Mouse (Mus musculus) kidney, adult 2 months (tissue): ENCODE data around the gene Zdhhc13.

Source experiments
- CTCF ChIP-seq: fragments of 200-500 bp; conservative IDR thresholded peaks from 2 replicates; pipeline ENCODE4 v1.5.1; 2011; ENCODE audit warnings: low read depth, mild to moderate bottlenecking, control low read depth, low read length, moderate library complexity, mixed read lengths; ENCODE audit not compliant: insufficient read depth, insufficient read length
- POLR2A ChIP-seq: fragments of 200-500 bp; IDR thresholded peaks from one replicate; pipeline ENCODE4 v1.6.1; 2011; ENCODE audit warnings: low read depth, low read length, control low read depth

DNA sequence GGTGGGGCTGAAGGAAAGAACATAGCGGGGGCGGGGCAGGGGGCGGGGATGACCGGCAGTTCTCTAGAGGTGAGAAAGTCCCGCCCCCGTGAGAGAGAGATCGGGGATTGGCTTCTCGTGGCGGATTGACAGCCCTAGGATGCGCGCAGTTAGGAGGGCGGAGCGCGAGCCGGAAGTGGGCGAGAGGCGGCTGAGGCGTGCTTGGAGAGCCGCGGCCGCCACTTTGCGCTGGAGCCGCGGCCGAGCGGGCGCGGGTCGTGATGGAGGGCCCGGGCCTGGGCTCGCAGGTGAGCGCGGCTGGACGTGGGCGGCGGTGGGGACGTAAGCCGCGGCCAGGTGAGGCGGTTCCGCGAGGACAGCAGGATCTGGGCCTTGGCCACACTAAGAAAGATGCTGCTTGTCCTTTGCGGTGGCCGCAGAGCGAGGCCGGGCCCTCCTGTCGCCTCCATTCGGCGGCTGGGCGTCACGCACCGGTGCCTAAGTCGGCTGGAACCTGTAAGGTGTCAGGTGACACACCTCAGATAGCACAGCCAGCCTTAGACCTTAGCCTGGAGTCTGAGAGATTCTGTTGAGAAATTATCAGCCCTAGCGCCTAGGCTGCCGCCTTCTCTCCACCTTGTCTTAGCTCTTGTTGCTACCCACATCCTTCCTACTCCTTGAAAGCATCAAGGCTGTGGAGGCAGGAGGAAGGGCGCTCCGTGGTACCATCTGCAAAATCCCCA lies at the start of gene Zdhhc13:
- TF ChIP-seq CTCF: no peak
- TF ChIP-seq POLR2A: no peak
